Mouse (Mus musculus): ENCODE data around the gene Slc25a22.

DNA sequence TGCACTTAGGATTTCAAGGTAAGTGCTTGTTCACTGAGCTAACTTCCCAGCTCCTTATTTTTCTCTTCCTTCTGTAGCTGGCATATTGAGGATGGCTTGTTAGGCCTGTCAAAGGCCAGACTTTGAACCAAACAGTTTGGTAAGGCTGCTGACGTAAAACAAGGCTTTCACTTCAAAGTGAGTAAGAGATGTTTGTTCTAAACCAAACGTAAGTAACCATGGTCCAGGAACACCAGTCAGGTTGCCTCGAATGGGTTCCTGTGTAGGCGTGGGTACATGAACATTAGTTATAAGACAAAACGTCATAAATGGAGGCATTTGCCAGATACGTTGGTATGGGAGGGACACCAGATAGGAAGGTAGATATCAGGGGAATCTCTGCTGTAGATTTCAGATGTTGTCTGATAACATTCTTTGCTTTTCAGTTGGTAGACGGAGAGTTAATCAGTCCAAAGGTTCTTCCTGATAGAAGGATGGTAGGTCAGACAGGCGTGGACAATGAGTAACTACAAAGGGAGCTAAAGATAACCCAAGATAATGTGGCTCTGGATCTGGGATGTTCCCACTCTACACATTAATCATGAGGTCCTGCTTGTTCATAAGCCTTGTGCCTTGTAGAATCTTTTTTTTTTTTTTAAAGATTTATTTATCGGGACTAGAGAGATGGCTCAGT lies 17.5 kb downstream of the Slc25a22 start:
- TF ChIP-seq CTCF (IDR thresholded peaks at IDR 0.05; ENCODE audit: low read depth) (no peak), EP300 (optimal IDR thresholded peaks at IDR 0.05) (no peak)

All from stomach, postnatal 0 days (tissue).